Mouse (Mus musculus) forebrain, embryonic 12.5 days (tissue): ENCODE measurements around the gene Mob1a. TPM values are rescaled to one million over a fixed set of nuclear protein-coding genes. Genes with fewer than 3 reads are reported as not detected.

Experiments used
- ATAC-seq: fragments of 200-750 bp; cut with Nextera tagmentation; 2 replicates; pipeline ENCODE4 v1.8.0; 2017; ENCODE audit warnings: moderate TSS enrichment; ENCODE audit not compliant: low FRiP score
- H3K27ac ChIP-seq: fragments of 300-500 bp; sonication (generic); 2 replicates; pipeline ENCODE4 v1.5.1; 2016; ENCODE audit warnings: mild to moderate bottlenecking
- H3K27me3 ChIP-seq: fragments of 300-500 bp; sonication (generic); 2 replicates; pipeline ENCODE4 v1.6.1; 2016; ENCODE audit warnings: mild to moderate bottlenecking
- H3K36me3 ChIP-seq: fragments of 300-500 bp; sonication (generic); replicated peaks from 2 replicates; pipeline ENCODE4 v1.6.1; 2016; ENCODE audit warnings: mild to moderate bottlenecking
- H3K4me1 ChIP-seq: fragments of 300-500 bp; sonication (generic); 2 replicates; pipeline ENCODE4 v1.6.1; 2016
- H3K4me2 ChIP-seq: fragments of 300-500 bp; sonication (generic); 2 replicates; pipeline ENCODE4 v1.6.1; 2016; ENCODE audit warnings: mild to moderate bottlenecking, moderate library complexity
- H3K4me3 ChIP-seq: fragments of 300-500 bp; sonication (generic); replicated peaks from 2 replicates; pipeline ENCODE4 v1.5.1; 2016; ENCODE audit warnings: mild to moderate bottlenecking
- H3K9ac ChIP-seq: fragments of 300-500 bp; sonication (generic); 2 replicates; pipeline ENCODE4 v1.6.1; 2016; ENCODE audit warnings: mild to moderate bottlenecking
- H3K9me3 ChIP-seq: fragments of 300-500 bp; sonication (generic); 2 replicates; pipeline ENCODE4 v1.6.1; 2016
- WGBS: fragments of 180-500 bp; shearing (Covaris S2); methylation state at CpG from one replicate; pipeline ENCODE4 v1.1.7; 2016; 5-methylcytosine and 5-hydroxymethylcytosine counted together
- polyA plus RNA-seq: library from polyadenylated mRNA; unstranded; fragments of >200 nt; fragmentation: Nextera tagmentation; extraction: Ambion mirVana; gene quantifications from 2 replicates; pipeline ENCODE4 v1.2.1, GENCODE M21; 2016

The Mob1a gene
- polyA plus RNA-seq = 56.3 and 57.3 TPM in 2 replicates

- Histone ChIP-seq H3K27ac (peak within 1 kb of the TSS; percentile 93), H3K27me3 (no peaks in the 10 kb centered on the region), H3K36me3 (peaks cover 14% of the 10 kb centered on the region), H3K4me1 (peaks cover 14% of the 10 kb centered on the region), H3K9me3 (no peaks in the 10 kb centered on the region), H3K4me3 (peak within 1 kb of the TSS; percentile 97), H3K4me2 (peak within 1 kb of the TSS; percentile 78), H3K9ac (peak within 1 kb of the TSS; percentile 98)
- ATAC-seq = peak; percentile 98
- WGBS = 1% methylated on average over 65 of the region's 65 CpGs
Measured at GRCm38 (mm10) chr6:83325525-83326393, at the start of gene Mob1a, which contains the start of gene Mthfd2. Gene Mob1a, plus strand, starts transcription at chr6:83326016. Gene Mthfd2, minus strand, starts transcription at chr6:83325908.

DNA sequence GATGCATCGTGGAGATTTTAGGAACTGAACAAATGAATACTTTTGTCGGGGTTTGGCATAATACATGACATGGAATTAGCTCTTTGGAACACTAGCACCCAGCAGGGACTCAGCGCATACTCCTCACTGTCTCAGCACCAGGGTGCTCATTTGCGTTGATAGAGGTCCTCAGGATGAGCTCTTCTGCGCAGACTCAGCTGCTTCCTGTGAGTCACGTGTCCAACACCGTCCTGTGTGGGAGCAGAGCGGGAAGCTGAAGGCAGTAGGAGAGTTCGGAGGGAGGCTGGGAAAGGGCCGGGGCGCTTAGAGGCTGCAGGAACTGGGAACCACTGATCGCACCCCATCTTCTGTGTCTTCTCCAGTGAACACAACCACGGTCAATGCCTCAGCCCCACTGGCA lies 48.7 kb upstream of the Mob1a start:
- H3K4me3 ChIP-seq = no peak overlapping the region
- H3K4me1 ChIP-seq = no peaks in the 10 kb centered on the region
- H3K4me2 ChIP-seq = no peak overlapping the region
- 77% methylated on average over 13 of the region's 13 CpGs for WGBS
- no peaks in the 10 kb centered on the region for H3K36me3 ChIP-seq
- no peaks in the 10 kb centered on the region for H3K9me3 ChIP-seq
- no peak overlapping the region for H3K9ac ChIP-seq
- peaks cover 4% of the 10 kb centered on the region; the same call in 1 of the 2 replicates for H3K27me3 ChIP-seq
- no peak for ATAC-seq
- H3K27ac ChIP-seq = no peak overlapping the region

DNA sequence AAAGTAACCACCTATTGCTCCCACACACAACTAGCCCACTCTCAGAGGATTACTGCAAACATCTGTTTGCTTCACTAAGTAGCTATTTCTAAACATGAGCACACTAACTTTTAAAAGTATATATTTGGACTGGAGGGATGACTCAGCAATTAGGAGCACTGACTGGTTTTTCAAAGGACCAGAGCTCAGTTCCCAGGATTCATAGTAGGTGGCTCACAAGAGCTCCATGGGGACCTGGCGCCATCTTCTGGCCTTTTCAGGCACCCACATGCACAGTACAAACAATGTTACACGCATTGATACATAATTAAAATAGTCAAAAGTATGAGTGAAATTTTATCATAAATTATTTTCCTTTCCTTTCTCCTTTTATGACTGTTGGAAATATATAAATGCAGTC lies 46.9 kb upstream of the Mob1a start:
- WGBS = 27% methylated on average over 2 of the region's 2 CpGs

DNA sequence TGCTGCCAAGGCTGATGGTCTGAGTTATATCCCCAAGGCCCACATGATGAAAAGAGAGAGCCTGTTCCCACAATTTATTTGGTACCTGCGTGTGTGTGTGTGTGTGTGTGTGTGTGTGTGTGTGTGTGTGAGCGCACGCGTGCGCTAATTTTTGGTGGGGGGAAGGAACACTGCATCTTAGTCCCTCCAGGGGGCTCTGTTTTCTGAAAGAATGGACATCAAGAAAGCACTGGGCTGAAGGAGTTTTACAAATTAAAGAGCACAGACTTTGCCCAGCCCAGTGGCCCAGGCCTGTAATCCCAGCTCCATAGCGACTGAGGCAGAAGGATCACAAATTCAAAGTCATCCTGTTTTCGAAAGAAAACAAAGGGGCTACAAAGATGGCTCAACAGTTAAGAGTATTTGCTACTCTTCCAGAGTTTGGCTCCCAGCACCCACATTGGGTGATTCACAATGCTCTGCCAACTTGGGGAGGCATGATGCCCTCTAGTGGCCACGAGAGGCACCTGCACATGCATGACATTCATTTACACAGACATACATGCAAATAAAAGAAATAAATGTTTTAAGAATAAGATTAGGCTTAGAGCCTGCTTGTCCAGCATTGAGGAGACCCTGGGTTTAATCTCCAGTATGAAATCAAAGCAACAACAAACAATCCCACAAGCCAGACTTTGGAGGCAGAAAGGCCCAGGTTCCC lies 45.4 kb upstream of the Mob1a start:
- no peak for ATAC-seq
- 76% methylated on average over 8 of the region's 8 CpGs for WGBS
- Histone ChIP-seq H3K27me3 (peaks cover 7% of the 10 kb centered on the region; the same call in 1 of the 2 replicates), H3K9me3 (no peaks in the 10 kb centered on the region), H3K4me3 (no peak overlapping the region), H3K4me1 (no peaks in the 10 kb centered on the region), H3K27ac (no peak overlapping the region), H3K9ac (no peak overlapping the region), H3K36me3 (no peaks in the 10 kb centered on the region), H3K4me2 (no peak overlapping the region)

More for the DNA sequence above, 46.9 kb upstream of the Mob1a start:
- Histone ChIP-seq H3K27me3 (peaks cover 7% of the 10 kb centered on the region; the same call in 1 of the 2 replicates), H3K4me2 (no peak overlapping the region), H3K4me3 (no peak overlapping the region), H3K36me3 (no peaks in the 10 kb centered on the region), H3K27ac (no peak overlapping the region), H3K4me1 (no peaks in the 10 kb centered on the region), H3K9ac (no peak overlapping the region), H3K9me3 (no peaks in the 10 kb centered on the region)
- ATAC-seq = no peak

DNA sequence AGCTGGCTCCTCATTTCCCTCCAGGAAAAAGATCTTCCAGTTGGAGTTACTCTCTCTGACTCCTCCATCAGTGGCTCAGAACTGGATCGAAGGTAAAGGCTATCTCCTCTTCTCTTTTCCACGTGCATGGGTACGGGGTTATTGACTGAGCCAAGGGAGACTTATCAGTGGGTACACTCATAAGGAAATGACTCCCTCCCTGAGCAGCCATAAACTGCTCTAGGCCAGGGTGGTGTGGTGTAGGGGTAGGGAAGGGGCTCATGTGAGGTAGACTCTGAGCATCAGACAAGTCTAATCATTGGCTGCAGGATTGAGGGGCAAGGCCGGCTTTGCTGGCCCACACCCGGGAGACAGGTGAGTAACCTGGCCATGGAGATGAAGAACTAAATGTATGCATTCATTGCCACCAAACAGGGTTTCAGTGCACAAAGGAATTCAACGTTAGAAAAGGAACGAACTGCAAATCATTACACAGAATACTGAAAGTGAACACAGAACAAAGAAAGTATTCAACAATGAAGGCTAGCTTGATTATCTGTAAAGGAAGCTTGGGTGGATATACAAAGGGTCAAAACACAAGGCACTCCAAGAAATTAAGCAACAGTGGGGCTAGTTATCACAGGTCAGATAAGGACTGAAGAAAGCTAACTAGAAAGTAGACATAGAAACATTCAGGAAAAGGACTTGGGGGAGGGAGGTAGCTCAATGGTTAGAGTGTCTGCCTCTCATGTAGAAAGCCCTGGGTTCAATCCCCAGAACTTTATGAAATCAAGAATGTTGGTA lies 25.2 kb upstream of the Mob1a start:
- no peak overlapping the region for H3K9ac ChIP-seq
- H3K9me3 ChIP-seq = no peaks in the 10 kb centered on the region
- H3K27ac ChIP-seq = no peak overlapping the region
- peaks cover 10% of the 10 kb centered on the region for H3K36me3 ChIP-seq
- no peaks in the 10 kb centered on the region for H3K4me1 ChIP-seq
- no peak for ATAC-seq
- 87% methylated on average over 7 of the region's 7 CpGs for WGBS
- H3K4me2 ChIP-seq = no peak overlapping the region
- no peaks in the 10 kb centered on the region for H3K27me3 ChIP-seq
- no peak overlapping the region for H3K4me3 ChIP-seq

DNA sequence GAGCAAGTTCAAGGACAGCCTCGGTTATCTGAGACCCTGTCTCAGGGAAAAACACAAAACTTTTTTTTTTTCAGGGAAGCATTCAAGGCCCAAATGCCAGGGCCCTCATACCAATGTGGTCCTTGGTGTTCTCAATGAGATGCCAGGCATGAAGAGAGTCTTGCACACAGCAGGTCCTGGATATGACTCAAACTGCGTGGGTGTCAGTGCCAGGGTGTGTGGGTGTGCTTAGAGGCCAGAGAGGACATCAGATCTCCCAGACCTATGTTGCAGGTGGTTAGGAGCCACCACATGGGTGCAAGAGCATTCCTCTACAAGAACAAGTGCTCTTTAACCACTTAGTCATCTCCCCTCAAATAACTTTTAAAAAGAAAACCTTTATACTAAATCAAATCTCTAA lies 24.5 kb upstream of the Mob1a start:
- Histone ChIP-seq H3K4me3 (no peak overlapping the region), H3K9me3 (no peaks in the 10 kb centered on the region), H3K36me3 (peaks cover 16% of the 10 kb centered on the region), H3K27ac (no peak overlapping the region), H3K4me1 (no peaks in the 10 kb centered on the region), H3K9ac (no peak overlapping the region), H3K27me3 (no peaks in the 10 kb centered on the region), H3K4me2 (no peak overlapping the region)
- ATAC-seq = no peak
- whole genome bisulfite sequencing = 89% methylated on average over 2 of the region's 2 CpGs

DNA sequence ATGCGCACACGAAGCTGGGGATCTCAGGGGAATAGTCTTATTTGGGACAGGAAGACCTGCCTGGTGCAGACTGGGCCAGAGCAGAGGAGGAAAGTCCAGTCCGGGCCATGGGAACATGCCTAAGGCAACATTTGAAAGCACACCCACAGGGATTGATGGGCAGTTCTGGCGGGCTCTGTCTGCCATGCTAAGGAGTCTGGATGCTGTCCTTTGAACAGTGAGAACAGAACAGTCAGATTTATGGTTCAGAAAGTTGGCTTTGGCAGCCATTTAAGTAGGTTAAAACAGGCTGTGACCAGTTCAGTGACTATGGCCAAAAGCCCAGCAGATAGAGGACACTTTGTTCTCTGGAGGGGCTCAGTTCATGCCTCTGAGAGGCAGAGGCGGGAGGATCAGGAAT lies 23.6 kb upstream of the Mob1a start:
- H3K36me3 ChIP-seq = peaks cover 26% of the 10 kb centered on the region
- no peaks in the 10 kb centered on the region for H3K9me3 ChIP-seq
- ATAC-seq = no peak
- H3K27ac ChIP-seq = no peak overlapping the region
- no peaks in the 10 kb centered on the region for H3K4me1 ChIP-seq
- no peak overlapping the region for H3K4me2 ChIP-seq
- no peak overlapping the region for H3K4me3 ChIP-seq
- 87% methylated on average over 5 of the region's 5 CpGs for WGBS
- H3K9ac ChIP-seq = no peak overlapping the region
- H3K27me3 ChIP-seq = no peaks in the 10 kb centered on the region

DNA sequence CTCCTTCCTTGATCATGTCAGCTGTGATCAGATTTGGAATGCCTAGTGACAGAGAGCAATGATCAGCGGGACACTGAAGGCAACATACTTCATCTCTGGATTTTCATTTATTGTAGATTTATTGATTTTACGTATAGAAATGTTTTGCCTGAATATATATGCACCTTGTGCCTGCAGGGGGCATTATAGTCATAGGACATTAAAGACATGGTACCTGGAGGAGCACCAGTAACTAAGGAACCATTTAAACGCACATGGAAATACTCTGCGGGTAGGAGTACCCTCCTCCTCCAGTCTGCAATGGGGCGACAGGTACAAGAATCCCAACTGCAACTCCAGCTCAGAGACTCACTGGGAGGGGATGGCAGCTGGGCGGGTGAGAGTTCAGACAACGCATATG lies 16.8 kb upstream of the Mob1a start:
- Histone ChIP-seq H3K9me3 (no peaks in the 10 kb centered on the region), H3K4me1 (no peaks in the 10 kb centered on the region), H3K4me3 (no peak overlapping the region), H3K27me3 (no peaks in the 10 kb centered on the region), H3K27ac (no peak overlapping the region), H3K4me2 (no peak overlapping the region), H3K36me3 (peaks cover 82% of the 10 kb centered on the region), H3K9ac (no peak overlapping the region)
- WGBS = 92% methylated on average over 7 of the region's 7 CpGs
- no peak for ATAC-seq

- H3K36me3 ChIP-seq = peaks cover 67% of the 10 kb centered on the region
- H3K27me3 ChIP-seq = no peaks in the 10 kb centered on the region
- ATAC-seq = no peak
- no peaks in the 10 kb centered on the region for H3K9me3 ChIP-seq
- H3K27ac ChIP-seq = no peak overlapping the region
- H3K4me3 ChIP-seq = no peak overlapping the region
- H3K4me2 ChIP-seq = no peak overlapping the region
- WGBS = 92% methylated on average over 11 of the region's 11 CpGs
- H3K4me1 ChIP-seq = peaks cover 9% of the 10 kb centered on the region
- H3K9ac ChIP-seq = no peak overlapping the region; the same call in 1 of the 2 replicates
Measured at GRCm38 (mm10) chr6:83311206-83311605, 14.6 kb upstream of the Mob1a start.

DNA sequence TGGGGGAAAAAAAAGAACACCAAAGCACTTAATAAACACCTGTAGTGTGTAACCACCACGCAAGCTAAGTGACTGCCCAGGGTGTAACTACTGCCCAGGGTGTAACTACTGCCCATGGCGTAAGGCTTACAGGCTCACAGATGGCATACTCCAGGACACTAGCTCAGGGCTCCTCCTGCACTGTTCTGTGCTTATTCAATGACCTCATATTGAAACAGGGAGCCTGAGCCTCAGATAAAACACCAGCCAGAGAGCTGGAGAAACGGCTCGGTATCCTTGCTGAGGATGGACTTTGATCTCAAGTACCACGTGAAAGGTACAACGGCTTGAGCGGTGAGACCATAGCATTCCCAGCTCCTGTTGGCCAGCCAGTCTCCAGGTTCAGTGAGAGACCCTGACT lies 13.8 kb upstream of the Mob1a start:
- peaks cover 59% of the 10 kb centered on the region for H3K36me3 ChIP-seq

DNA sequence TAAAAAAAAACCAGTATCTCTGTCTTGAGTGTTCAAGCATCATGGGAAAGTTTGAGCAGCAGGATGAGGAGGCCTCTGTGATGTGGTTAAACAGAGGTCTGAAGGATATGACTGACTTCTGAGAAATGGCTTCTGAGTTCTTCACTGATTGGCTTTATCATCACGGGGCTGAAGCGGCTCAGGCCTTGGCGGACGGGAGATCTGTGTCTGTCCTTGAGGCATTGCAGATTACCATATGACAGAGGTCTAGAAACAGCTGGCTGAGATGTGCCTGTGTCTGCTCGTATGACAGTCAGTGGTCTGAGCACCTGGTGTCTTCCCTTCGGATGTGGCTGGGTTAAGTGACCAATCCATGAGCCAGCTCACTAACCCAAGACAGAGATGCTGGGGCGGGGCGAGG lies 13.3 kb upstream of the Mob1a start:
- 94% methylated on average over 8 of the region's 8 CpGs for WGBS
- no peak overlapping the region for H3K27ac ChIP-seq
- no peaks in the 10 kb centered on the region for H3K9me3 ChIP-seq
- no peak overlapping the region for H3K4me2 ChIP-seq
- peaks cover 54% of the 10 kb centered on the region for H3K36me3 ChIP-seq
- H3K9ac ChIP-seq = no peak overlapping the region
- no peak for ATAC-seq
- peaks cover 16% of the 10 kb centered on the region for H3K4me1 ChIP-seq
- no peaks in the 10 kb centered on the region for H3K27me3 ChIP-seq
- H3K4me3 ChIP-seq = no peak overlapping the region

More for the DNA sequence above, 13.8 kb upstream of the Mob1a start:
- H3K4me3 ChIP-seq = no peak overlapping the region
- H3K4me1 ChIP-seq = peaks cover 16% of the 10 kb centered on the region
- no peak overlapping the region for H3K4me2 ChIP-seq
- H3K27ac ChIP-seq = no peak overlapping the region
- 95% methylated on average over 7 of the region's 7 CpGs for WGBS
- no peaks in the 10 kb centered on the region for H3K9me3 ChIP-seq
- H3K27me3 ChIP-seq = no peaks in the 10 kb centered on the region
- no peak for ATAC-seq
- H3K9ac ChIP-seq = no peak overlapping the region

- no peak overlapping the region for H3K4me3 ChIP-seq
- peak overlapping the region; percentile 77; the same call in 1 of the 2 replicates for H3K4me2 ChIP-seq
- ATAC-seq = no peak
- H3K36me3 ChIP-seq = peaks cover 30% of the 10 kb centered on the region
- H3K27me3 ChIP-seq = no peaks in the 10 kb centered on the region
- H3K9me3 ChIP-seq = no peaks in the 10 kb centered on the region
- peaks cover 16% of the 10 kb centered on the region for H3K4me1 ChIP-seq
- no peak overlapping the region for H3K9ac ChIP-seq
- no peak overlapping the region for H3K27ac ChIP-seq
Measured at GRCm38 (mm10) chr6:83315293-83315692, 10.5 kb upstream of the Mob1a start.
